Mouse (Mus musculus): Measurements from ENCODE around the gene Mtmr12.

DNA sequence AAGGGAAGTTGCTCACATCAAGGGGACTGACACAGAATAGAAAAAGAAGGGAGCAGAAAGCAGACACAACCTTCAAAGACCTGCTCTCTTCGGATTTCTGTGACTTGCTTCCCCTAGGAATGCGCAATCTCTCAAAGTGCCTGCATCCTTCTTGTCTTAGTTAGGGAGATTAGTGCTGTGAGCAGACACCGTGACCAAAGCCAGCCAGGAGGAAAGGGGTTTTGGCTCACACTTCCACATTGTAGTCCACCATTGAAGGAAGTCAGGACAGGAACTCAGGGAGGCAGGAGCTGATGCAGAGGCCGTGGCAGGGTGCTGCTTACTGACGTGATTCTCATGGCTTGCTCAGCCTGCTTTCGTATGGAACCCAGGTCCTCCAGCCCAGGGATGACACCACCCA, 33.5 kb downstream of the Mtmr12 start:
- no peak for TF ChIP-seq CTCF (IDR thresholded peaks at IDR 0.05; ENCODE audit: control insufficient read depth, insufficient read depth, low read length)
- TF ChIP-seq POLR2A (IDR thresholded peaks at IDR 0.05; ENCODE audit: borderline replicate concordance, control insufficient read depth, low read depth, low read length): no peak

Measured in bone marrow, adult 2 months (tissue).